Mouse (Mus musculus) neutrophil, adult 65 days (primary cell): ENCODE data around the gene Coasy. TPM values are rescaled to one million over a fixed set of nuclear protein-coding genes. Genes with fewer than 3 reads are reported as not detected.

ENCODE experiments used
- total RNA-seq: library from RNA; stranded (reverse); gene quantifications from 2 replicates; pipeline ENCODE4 v1.2.4, GENCODE M21; 2023

Gene Coasy
- total RNA-seq = 9.2 and 9.9 TPM in 2 replicates

DNA sequence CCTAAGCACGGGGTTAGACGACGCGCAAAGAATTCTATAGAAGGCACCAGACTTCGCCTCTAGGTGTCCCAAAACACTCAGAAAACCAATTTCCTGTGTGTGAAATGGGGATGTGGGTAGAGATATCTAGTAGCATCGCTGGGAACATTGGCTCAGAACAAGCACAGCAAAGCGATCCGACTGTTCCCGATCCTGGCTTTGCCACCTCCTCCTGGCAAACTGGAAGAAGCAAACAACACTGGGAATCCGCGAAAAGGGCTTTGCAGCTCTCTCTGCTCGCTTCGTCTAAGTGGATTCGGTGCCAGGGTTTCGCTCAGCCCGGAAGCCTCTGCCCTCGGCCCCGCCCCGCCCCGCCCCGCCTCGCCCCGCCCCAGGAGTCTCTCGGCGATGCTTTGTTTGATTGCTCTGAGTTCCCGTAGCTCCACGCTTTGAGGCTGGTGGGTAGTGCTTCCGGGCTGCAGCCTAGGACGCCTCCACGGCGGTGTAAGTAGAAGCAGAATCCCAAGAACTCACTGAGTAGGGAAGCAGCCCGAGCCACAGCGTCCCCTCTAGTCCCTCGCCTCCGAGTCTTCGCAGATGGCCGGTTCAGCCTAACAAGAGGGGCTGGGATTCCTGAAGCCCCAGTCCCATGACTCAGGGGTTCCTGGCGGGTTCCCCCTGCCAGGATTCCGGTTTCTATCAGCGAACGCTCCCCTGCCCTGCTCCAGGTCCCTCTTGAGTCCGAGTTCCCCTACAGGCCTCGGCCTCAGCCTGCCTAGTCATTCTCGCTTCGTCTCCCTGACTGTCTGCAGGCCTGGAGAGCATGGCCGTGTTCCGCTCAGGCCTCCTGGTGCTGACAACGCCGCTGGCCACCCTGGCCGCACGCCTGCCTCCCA is at the start of gene Coasy:
Gene Coasy (plus strand): TSS at position 358 of the 875 bp plus-strand sequence.

GRCm38 (mm10) chr11:101069391-101070188 is 12.8 kb upstream of the Coasy start, which contains the start of gene Naglu:
Gene Naglu (plus strand): TSS chr11:101070012.

GRCm38 (mm10) chr11:101078121-101078520 is 4.2 kb upstream of the Coasy start, which contains the start of gene Hsd17b1:
Gene Hsd17b1 (plus strand): TSS chr11:101078411.

DNA sequence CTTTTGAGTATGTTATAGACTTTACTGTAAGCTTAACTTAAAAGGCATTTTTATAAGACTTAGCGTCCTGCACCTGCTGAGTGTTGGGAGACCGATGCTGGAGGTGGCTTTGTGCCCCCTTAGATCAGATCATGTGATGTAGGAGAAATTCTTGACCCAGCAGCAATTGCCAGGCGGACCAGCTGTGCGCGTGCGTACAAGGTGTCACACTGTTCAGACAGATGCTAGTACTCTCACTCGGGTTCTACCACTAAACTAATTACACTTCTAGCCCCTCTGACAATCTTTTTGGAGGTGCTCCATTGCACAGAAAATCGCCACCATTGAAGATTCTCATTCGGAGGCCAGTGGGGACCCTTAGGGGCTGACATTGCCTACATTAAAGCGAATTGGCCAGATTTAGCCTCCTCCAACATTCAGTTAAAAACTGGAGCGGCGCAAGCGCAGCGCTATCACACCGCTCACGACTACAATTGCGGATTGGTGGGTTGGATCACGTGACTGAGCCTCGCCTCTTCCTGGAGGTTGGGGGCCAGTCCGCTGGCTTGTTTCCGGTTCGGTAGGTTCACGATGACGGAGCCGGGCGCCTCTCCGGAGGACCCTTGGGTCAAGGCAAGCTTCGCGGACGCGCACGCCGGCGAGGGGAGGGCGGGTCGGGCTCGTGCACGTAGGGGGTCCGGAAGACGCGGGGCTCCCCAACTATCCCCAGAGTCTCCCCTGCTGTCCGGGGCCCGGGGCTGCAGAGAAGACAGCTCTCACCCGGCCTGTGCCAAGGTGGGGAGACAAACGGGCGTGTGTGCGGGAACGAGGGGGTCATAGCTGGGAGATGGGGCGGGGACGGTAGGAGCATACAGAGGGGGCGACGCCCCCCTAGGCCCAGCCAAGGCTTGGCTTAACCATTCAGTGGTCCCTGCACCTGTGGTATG is 4.7 kb downstream of the Coasy start, which contains the start of gene Mlx:
Gene Mlx (plus strand): TSS at position 522 of the 926 bp plus-strand sequence.

GRCm38 (mm10) chr11:101095314-101096024 is 13.1 kb downstream of the Coasy start, which contains the start of gene Psmc3ip:
Gene Psmc3ip (minus strand): TSS chr11:101095436.

GRCm38 (mm10) chr11:101119761-101120544 is 37.6 kb downstream of the Coasy start, which contains the start of the genes Retreg3 and Tubg1:
Gene Retreg3 (minus strand): TSS chr11:101119893.
Gene Tubg1 (plus strand): TSS chr11:101119938.

Other genes starting within 250 kb of the Coasy start
- gene Stat5b, start 231.8 kb upstream of the Coasy start, total RNA-seq = 82.0 and 86.7 TPM in 2 replicates
- gene Stat5a, start 223.2 kb upstream of the Coasy start, total RNA-seq = 24.8 and 31.5 TPM in 2 replicates
- gene Stat3, start 143.0 kb upstream of the Coasy start, total RNA-seq = 385 and 488 TPM in 2 replicates
- gene Cavin1, start 111.7 kb upstream of the Coasy start, total RNA-seq = 0.48 and 0.98 TPM in 2 replicates
- gene Atp6v0a1, start 73.1 kb upstream of the Coasy start, total RNA-seq = 85.5 and 131 TPM in 2 replicates
- 6.4 and 8.0 TPM in 2 replicates for gene Naglu, start 12.6 kb upstream of the Coasy start, total RNA-seq
- 1.2 and 1.9 TPM in 2 replicates for gene Hsd17b1, start 4.2 kb upstream of the Coasy start, total RNA-seq
- 34.2 and 43.5 TPM in 2 replicates for gene Mlx, start 4.7 kb downstream of the Coasy start, total RNA-seq
- 3.6 and 3.7 TPM in 2 replicates for gene Psmc3ip, start 12.9 kb downstream of the Coasy start, total RNA-seq
- 24.0 and 28.6 TPM in 2 replicates for gene Retreg3, start 37.3 kb downstream of the Coasy start, total RNA-seq
- gene Tubg1, start 37.4 kb downstream of the Coasy start, total RNA-seq = 9.6 and 12.6 TPM in 2 replicates
- gene Tubg2, start 73.3 kb downstream of the Coasy start, total RNA-seq = 0.59 and 1.2 TPM in 2 replicates
- gene Cntnap1, start 88.0 kb downstream of the Coasy start, total RNA-seq = 0.66 TPM in 2 replicates
- 1.9 and 2.7 TPM in 2 replicates for gene Plekhh3, start 88.8 kb downstream of the Coasy start, total RNA-seq
- gene Ccr10, start 92.9 kb downstream of the Coasy start, total RNA-seq = 0.29 and 0.63 TPM in 2 replicates
- gene Ezh1, start 143.9 kb downstream of the Coasy start, total RNA-seq = 36.3 and 45.9 TPM in 2 replicates
- gene Ramp2, start 163.5 kb downstream of the Coasy start, total RNA-seq = 0.41 TPM in 1 of 2 replicates, not detected in the other
- 63.2 and 66.1 TPM in 2 replicates for gene Vps25, start 171.1 kb downstream of the Coasy start, total RNA-seq
- gene Wnk4, start 178.0 kb downstream of the Coasy start, total RNA-seq = 1.9 and 2.3 TPM in 2 replicates
- gene Cntd1, start 196.4 kb downstream of the Coasy start, total RNA-seq = 0.32 and 0.43 TPM in 2 replicates
- 25.3 and 30.8 TPM in 2 replicates for gene Coa3, start 196.5 kb downstream of the Coasy start, total RNA-seq
- gene Becn1, start 219.7 kb downstream of the Coasy start, total RNA-seq = 150 and 240 TPM in 2 replicates
- gene Psme3, start 233.6 kb downstream of the Coasy start, total RNA-seq = 59.9 and 64.2 TPM in 2 replicates
- 2.7 and 4.6 TPM in 2 replicates for gene Aoc2, start 242.5 kb downstream of the Coasy start, total RNA-seq
- not detected in 2 replicates for gene Aoc3, start 248.0 kb downstream of the Coasy start, total RNA-seq